In the genomic region with DNA sequence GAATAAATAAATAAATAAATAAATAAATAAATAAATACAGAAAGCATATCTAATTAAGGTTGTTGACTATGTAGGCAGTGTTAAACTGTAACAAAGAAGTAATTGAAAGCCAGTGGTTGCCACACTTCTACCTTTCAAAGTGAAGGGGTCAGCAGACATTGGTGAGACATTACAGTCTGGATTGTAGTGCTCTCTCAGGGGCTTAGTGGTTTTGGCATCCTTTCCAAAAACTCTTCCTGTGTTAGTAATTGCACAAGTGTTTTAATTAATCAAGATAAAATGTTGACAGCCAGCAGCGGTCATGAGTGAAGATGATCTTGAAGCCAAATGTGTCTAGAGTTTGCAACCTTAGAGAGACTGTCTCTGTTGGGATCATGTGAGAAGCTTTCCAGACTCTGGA, we compare ENCODE assay signal across 28 mouse cellular contexts.
DNase-seq lines count a peak whose midpoint lies in the region; ATAC-seq lines count a peak whose summit lies in the region.
"Had no signal": no experiment of that assay in that cellular context is flagged by ENCODE, and none has a peak within 500 bp of the region (broad histone marks: within the 10 kb centered on the region; RNA-seq: fewer than 3 reads in every experiment).

No protein-coding gene starts in this region.

- H3K36me3 ChIP-seq in heart, embryonic 11.5 days (ENCODE audit: control insufficient read depth, insufficient read depth, low read length), result no peaks in the 10 kb centered on the region
- H3K36me3 ChIP-seq: forebrain, embryonic 10.5 days; G1E; heart, embryonic 12.5 days; heart, embryonic 15.5 days had no signal

- 82% methylated on average over 1 of the region's 1 CpGs for WGBS in heart, embryonic 11.5 days (ENCODE audit: insufficient replicate concordance)

- H3K4me2 ChIP-seq in heart, embryonic 11.5 days, result no peak overlapping the region
- H3K4me2 ChIP-seq: forebrain, embryonic 13.5 days; heart, embryonic 12.5 days; heart, embryonic 15.5 days; hindbrain, embryonic 14.5 days had no signal

- no peaks in the 10 kb centered on the region for H3K27me3 ChIP-seq in heart, embryonic 11.5 days (ENCODE audit: control insufficient read depth, insufficient read depth, low read length)
- H3K27me3 ChIP-seq: CH12.LX; forebrain, embryonic 13.5 days; heart, embryonic 12.5 days; heart, embryonic 15.5 days had no signal

- ATAC-seq in heart, embryonic 11.5 days (replicated peaks; ENCODE audit: insufficient number of reproducible peaks, low FRiP score, low TSS enrichment), result no peak
- ATAC-seq: forebrain, embryonic 13.5 days; forebrain, embryonic 16.5 days; hindbrain, postnatal 0 days; inflammation-experienced regulatory T-cells, adult 6 months; intestine, embryonic 16.5 days had no signal

- peaks cover 13% of the 10 kb centered on the region for H3K4me1 ChIP-seq in brown adipose tissue, adult 24 weeks (ENCODE audit: control insufficient read depth, insufficient read depth, insufficient read length, low read length)
- H3K4me1 ChIP-seq in heart, embryonic 11.5 days (ENCODE audit: control insufficient read depth, insufficient read depth, low read length), result 0 out of 2 replicates have a peak, but pooled peaks cover 7% of the 10 kb centered on the region
- H3K4me1 ChIP-seq: forebrain, embryonic 13.5 days had no signal

- peak; percentile 47 for DNase-seq in 416B (ENCODE audit: low read depth)
- peak; percentile 78 for DNase-seq in Muller cell, postnatal 12 days (ENCODE audit: inconsistent ontology term)
- DNase-seq in layer of hippocampus, adult 9-10 months (ENCODE audit: low spot score), result no peak
- DNase-seq in urinary bladder, postnatal 14 days (ENCODE audit: low spot score), result no peak
- DNase-seq: adrenal gland, adult 8-10 months; adrenal gland, postnatal 25 days; B cell, adult 2 months; cerebellum, adult 18-20 months; cerebellum, adult 9-10 months; cerebellum, postnatal 14 days; gastrocnemius, postnatal 10 days; gastrocnemius, postnatal 36 days; heart, adult 11 months; heart, postnatal 10 days; heart, postnatal 4 days had no signal

- no peak overlapping the region for H3K9ac ChIP-seq in heart, embryonic 11.5 days (ENCODE audit: low read depth, low read length)
- H3K9ac ChIP-seq: forebrain, embryonic 13.5 days; heart, embryonic 12.5 days; heart, embryonic 15.5 days; hindbrain, embryonic 14.5 days had no signal

- 0 out of 2 replicates have a peak overlapping the region, but pooled peaks have one; percentile 42 for H3K27ac ChIP-seq in brown adipose tissue, adult 24 weeks (replicated peaks; ENCODE audit: low read depth, low read length)
- H3K27ac ChIP-seq in heart, embryonic 11.5 days (ENCODE audit: low read depth, low read length), result no peak overlapping the region
- H3K27ac ChIP-seq: forebrain, embryonic 10.5 days; forebrain, embryonic 13.5 days; heart, embryonic 15.5 days; hindbrain, embryonic 14.5 days; hindbrain, postnatal 0 days had no signal

- H3K9me3 ChIP-seq in heart, embryonic 11.5 days (replicated peaks; ENCODE audit: control insufficient read depth, low read length), result no peaks in the 10 kb centered on the region
- H3K9me3 ChIP-seq: forebrain, embryonic 13.5 days; G1E; heart, embryonic 15.5 days had no signal

- no peak overlapping the region for H3K4me3 ChIP-seq in brown adipose tissue, adult 24 weeks (ENCODE audit: insufficient read depth, low read depth, low read length)
- H3K4me3 ChIP-seq in heart, embryonic 11.5 days (ENCODE audit: low read depth, low read length), result no peak overlapping the region
- H3K4me3 ChIP-seq: forebrain, embryonic 10.5 days; forebrain, embryonic 13.5 days; heart, embryonic 12.5 days; heart, embryonic 15.5 days had no signal

Comparison
In these comparisons a context has a peak if more than half of its experiments do, and no peak if none do; other contexts are left out.
1. DNase-seq: peak in 416B (single experiment) and Muller cell, postnatal 12 days (single experiment); none in layer of hippocampus, adult 9-10 months (single experiment) and urinary bladder, postnatal 14 days (single experiment).